In the genomic region with DNA sequence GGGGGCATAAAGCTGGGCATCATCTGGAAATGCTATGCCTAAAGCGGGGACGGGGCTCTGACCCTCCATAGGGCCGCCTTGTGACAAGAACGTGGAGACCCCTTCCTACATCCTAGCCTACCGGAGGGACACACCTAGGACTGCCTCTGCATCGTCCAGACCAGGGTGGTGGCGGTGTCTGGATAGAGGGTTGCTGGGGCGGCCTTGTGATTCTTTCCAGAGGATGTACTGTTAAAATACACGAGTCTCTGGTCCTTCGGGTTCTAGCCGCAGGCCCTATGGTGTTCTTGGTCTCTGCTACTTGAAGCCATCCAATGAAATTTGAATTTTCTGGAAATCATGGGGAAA, we compare ENCODE assay signal across 8 mouse cellular contexts. TPM values are rescaled to one million over a fixed set of nuclear protein-coding genes. Genes with fewer than 3 reads are reported as not detected.
DNase-seq lines count a peak whose midpoint lies in the region; ATAC-seq lines count a peak whose summit lies in the region.

No protein-coding gene starts in this region.

- peaks cover 69% of the 10 kb centered on the region for H3K4me1 ChIP-seq in limb, embryonic 15.5 days
- H3K4me1 ChIP-seq in stomach, embryonic 16.5 days (ENCODE audit: control insufficient read depth, insufficient read depth, low read length), result peaks cover 26% of the 10 kb centered on the region

- H3K4me2 ChIP-seq in limb, embryonic 15.5 days, result peak overlapping the region; percentile 74
- peak overlapping the region; percentile 63 for H3K4me2 ChIP-seq in stomach, embryonic 16.5 days (ENCODE audit: low read depth, low read length)

- no peak for ATAC-seq in limb, embryonic 15.5 days (ENCODE audit: insufficient number of reproducible peaks, low FRiP score, low TSS enrichment, low read depth)
- no peak for ATAC-seq in stomach, embryonic 16.5 days (ENCODE audit: insufficient read depth, low FRiP score)

- H3K9me3 ChIP-seq in limb, embryonic 15.5 days, result no peaks in the 10 kb centered on the region
- H3K9me3 ChIP-seq in stomach, embryonic 16.5 days (replicated peaks; ENCODE audit: control insufficient read depth, low read length), result no peaks in the 10 kb centered on the region

- H3K27ac ChIP-seq in limb, embryonic 15.5 days, result peak overlapping the region; percentile 98
- peak overlapping the region; percentile 97 for H3K27ac ChIP-seq in stomach, embryonic 16.5 days (ENCODE audit: low read length)

- peak; percentile 36 for DNase-seq in adrenal gland, postnatal 14 days
- no peak for DNase-seq in adrenal gland, postnatal 4 days (ENCODE audit: low spot score in 2 of 2)
- peak; percentile 13 for DNase-seq in ovary, postnatal 14 days (ENCODE audit: low spot score)
- DNase-seq in ovary, adult 18-20 months (ENCODE audit: low spot score), result no peak
- DNase-seq in urinary bladder, postnatal 10 days (ENCODE audit: low spot score), result no peak
- DNase-seq in left cerebral cortex, adult 11 months (ENCODE audit: low spot score), result no peak

- WGBS in limb, embryonic 15.5 days, result 3% methylated on average over 11 of the region's 11 CpGs
- WGBS in stomach, embryonic 16.5 days, result 9% methylated on average over 11 of the region's 11 CpGs

- H3K9ac ChIP-seq in limb, embryonic 15.5 days, result peak overlapping the region; percentile 80
- peak overlapping the region; percentile 86 for H3K9ac ChIP-seq in stomach, embryonic 16.5 days (ENCODE audit: low read length)

- H3K36me3 ChIP-seq in limb, embryonic 15.5 days, result peaks cover 18% of the 10 kb centered on the region
- no peaks in the 10 kb centered on the region for H3K36me3 ChIP-seq in stomach, embryonic 16.5 days (ENCODE audit: control insufficient read depth, insufficient read depth, low read length)

- peak overlapping the region; percentile 72 for H3K4me3 ChIP-seq in limb, embryonic 15.5 days
- peak overlapping the region; percentile 65 for H3K4me3 ChIP-seq in stomach, embryonic 16.5 days (replicated peaks; ENCODE audit: low read length)

- peaks cover 21% of the 10 kb centered on the region for H3K27me3 ChIP-seq in limb, embryonic 15.5 days
- peaks cover 2% of the 10 kb centered on the region; the same call in 1 of the 2 replicates for H3K27me3 ChIP-seq in stomach, embryonic 16.5 days (ENCODE audit: control insufficient read depth, insufficient read depth, low read length)

RNA-seq across cellular contexts. Expression of a gene that starts 2.9 kb away (rescaled TPM):
- 112 and 113 TPM in 2 replicates for total RNA-seq in adrenal gland, postnatal 14 days (2021)
- total RNA-seq in adrenal gland, postnatal 4 days (2021), result 100 to 1,000 TPM; 159 to 178 TPM
- 307 and 381 TPM in 2 replicates for polyA plus RNA-seq in limb, embryonic 15.5 days (2015; fragmentation: Nextera tagmentation; extraction: Ambion mirVana)
- polyA plus RNA-seq in stomach, embryonic 16.5 days (2015; fragmentation: Nextera tagmentation; extraction: Ambion mirVana), result 200 and 221 TPM in 2 replicates

Comparison
In these comparisons a context has a peak if more than half of its experiments do, and no peak if none do; other contexts are left out.
1. DNase-seq: peak in adrenal gland, postnatal 14 days (single experiment) and ovary, postnatal 14 days (single experiment); none in adrenal gland, postnatal 4 days (0 of 2), ovary, adult 18-20 months (single experiment), urinary bladder, postnatal 10 days (single experiment) and left cerebral cortex, adult 11 months (single experiment).